Mouse (Mus musculus): ENCODE data around the gene Mettl15. TPM values are rescaled to one million over a fixed set of nuclear protein-coding genes. Genes with fewer than 3 reads are reported as not detected.
"Not testable (repeated sequence)": the region's sequence is repeated elsewhere in the genome, so short reads cannot be mapped to it uniquely, and the experiment has no call there.

Mettl15 gene
- 10 to 100 TPM; 10.2 to 10.5 TPM for total RNA-seq (2021)

DNA sequence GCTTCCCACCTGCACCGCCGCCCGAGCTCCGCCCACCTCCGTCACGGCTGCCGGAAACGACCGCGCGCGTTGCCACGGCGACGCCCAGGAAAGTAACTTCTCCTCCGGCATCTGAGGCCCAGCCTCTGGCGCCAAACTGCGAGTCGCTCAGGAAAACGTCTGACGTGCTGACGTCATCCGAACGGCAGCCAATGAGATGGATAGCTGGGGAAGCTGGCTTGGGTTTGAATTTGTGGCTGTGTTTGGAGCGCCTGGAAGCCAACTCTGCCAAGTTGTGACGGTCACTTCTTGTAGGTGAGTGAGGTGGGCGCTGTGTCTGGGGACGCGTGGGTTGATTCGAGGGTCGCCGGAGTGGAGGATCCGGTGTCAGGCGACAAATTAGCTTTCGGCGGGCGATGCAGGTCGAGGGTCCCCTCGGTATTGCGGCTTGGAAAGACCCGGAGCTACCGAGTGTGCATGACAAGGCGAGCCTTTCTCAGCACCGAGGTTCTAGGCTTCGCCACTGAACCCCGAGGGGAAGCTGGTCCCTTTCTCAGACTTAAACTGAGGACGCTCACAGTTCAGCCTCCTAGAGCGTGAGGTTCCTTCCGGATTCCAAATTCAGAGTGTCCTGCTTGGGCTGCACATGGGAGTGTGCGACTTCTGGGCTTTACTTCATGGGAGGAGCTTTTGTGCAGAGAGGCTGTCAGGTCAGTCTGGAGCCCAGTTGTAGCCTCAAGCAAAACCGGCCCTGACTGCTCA, at the start of gene Mettl15, which contains the start of gene Kif18a:
Gene Mettl15, minus strand, starts transcription at position 149 of the 741 bp plus-strand sequence.
Gene Kif18a, plus strand, starts transcription at position 139 of the 741 bp plus-strand sequence.
- peak; percentile 91 for DNase-seq (ENCODE audit: low spot score)
- intact Hi-C loops (cut with DNase I): no loop called here

DNA sequence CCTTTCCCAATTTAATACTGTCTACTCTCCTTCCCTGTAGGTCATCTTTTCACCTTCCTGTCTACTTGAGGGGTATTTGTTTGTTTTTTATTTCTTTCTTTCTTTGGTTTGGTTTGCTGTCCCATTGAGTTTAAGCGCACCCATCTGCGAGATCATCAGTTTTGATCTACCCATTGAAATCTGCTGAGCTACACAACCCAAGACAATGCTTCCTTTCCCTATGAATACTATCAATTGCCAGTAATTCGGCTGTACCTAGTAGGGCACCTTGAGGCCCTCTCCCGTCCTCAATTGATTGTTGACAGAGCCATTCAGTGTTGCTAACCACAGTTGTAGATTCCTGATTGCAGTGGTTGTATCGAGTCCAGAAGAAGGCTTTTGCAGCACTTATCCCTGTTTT, 30.8 kb upstream of the Mettl15 start:
- DNase-seq (ENCODE audit: low spot score): no peak
- intact Hi-C loops (cut with DNase I): no loop called here

DNA sequence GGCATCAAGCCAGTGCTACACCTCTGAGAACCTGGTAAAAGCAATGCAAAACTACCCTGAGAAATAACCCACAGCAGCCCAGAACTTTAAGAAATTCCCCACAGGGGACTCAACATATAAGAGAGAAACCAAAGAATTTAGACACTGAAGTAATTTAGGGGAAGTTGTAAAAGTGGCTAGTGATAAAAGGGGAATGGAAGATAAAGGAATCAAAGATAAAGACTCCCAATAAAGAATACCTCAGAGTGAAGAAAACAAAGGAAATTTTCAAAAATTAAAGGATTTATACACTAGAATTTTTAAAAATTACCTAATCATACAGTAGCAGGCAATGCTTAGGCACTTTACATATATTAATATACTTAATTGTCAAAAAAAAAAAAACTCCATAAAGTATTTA, 23.1 kb upstream of the Mettl15 start:
- intact Hi-C loops (cut with DNase I): no loop called here

DNA sequence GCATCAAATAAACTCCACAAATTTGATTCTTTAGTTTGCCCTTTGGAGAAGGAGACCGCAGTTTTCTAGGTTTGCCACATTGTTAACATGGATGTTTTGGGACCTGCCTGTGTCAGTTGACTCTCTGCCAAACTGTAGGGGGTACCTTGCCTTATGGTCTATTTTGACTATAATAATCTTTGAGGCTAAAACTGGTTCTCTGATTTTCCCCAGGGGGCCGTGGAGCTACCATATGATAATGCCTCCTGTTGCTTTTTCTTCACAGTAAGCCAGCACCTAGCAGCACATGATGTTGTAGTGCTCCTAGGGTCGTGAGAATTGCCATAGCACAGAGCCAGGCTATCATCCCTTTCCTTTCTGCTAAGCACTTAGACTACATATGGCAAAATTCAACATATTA, 21.7 kb upstream of the Mettl15 start:
- intact Hi-C loops (cut with DNase I): no loop called here
- DNase-seq (ENCODE audit: low spot score): no peak

More for the DNA sequence above, 23.1 kb upstream of the Mettl15 start:
- DNase-seq (ENCODE audit: low spot score): no peak

DNA sequence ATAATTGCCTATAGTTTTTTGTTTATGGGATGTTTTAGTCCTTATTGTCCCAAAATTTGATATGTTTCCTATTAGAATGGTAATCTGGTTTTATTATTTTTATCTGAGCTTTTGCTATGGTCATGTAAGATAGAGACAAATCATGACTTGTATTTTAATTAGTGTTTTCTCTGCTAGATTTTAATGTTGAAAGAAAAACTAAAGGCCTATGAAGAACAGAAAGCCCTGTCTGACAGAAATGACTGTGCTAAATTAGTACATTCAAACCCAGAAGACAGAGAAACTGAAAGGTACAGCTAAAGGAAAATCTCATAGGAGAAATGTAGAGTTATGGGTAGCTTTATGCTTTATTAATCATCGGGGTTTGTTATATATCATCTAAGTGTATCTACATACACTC, 17.6 kb upstream of the Mettl15 start:
- intact Hi-C loops (cut with DNase I): no loop called here
- DNase-seq (ENCODE audit: low spot score): no peak

DNA sequence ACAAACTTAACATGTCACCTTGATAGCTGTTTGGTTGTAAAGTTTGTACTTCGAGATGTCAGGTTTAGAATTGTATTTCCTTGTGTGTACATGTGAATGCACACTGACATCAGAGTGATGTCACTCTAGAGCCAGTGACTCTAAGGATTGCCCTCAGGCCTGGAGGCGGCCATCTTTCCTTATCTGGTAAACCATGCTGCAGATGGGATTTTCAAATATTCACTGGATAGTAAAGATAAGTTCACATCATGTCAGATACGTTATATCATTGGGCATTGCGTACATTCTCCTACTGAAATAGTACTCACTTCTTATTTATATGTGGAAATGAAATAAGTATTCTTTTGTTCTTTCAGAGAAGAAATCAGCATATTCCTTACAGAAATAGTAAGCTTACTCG, 15.7 kb upstream of the Mettl15 start:
- intact Hi-C loops (cut with DNase I): no loop called here
- DNase-seq (ENCODE audit: low spot score): no peak

DNA sequence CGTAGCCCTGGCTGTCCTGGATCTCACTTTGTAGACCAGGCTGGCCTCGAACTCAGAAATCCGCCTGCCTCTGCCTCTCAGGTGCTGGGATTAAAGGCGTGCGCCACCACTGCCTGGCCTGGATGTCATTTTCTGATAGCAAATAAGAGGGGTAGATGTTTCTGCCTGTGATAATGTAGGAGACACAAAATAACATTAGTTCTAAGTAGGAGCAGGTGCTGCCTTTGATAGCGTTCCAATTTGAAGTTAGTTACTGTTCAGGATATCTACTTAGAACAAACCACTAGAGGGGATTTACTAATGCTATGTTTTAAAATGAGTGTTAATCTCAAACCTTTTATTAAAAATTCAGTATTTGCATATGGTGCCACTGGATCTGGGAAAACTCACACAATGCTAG, 8.8 kb upstream of the Mettl15 start:
- intact Hi-C loops (cut with DNase I): no loop called here
- DNase-seq (ENCODE audit: low spot score): no peak

DNA sequence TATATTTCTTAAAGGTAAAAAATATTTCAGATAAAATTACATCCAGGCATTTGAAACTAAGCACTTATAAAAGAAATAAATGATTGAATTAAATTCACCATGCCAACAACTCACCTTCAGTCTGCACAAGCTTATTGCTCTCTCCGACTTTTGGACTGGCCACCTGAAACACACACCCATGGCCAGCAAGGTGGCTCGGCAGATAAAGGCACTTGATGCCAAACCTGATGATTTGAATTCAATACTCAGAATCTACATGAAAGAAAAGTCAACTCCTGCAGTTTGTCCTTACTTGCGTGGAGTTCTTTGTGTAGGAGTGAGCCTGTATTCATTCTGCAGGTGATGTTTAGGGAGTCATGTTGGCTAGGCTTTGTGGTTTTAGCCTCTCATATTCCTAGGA, 3.6 kb upstream of the Mettl15 start:
- no peak for DNase-seq (ENCODE audit: low spot score)
- intact Hi-C loops (cut with DNase I): no loop called here

DNA sequence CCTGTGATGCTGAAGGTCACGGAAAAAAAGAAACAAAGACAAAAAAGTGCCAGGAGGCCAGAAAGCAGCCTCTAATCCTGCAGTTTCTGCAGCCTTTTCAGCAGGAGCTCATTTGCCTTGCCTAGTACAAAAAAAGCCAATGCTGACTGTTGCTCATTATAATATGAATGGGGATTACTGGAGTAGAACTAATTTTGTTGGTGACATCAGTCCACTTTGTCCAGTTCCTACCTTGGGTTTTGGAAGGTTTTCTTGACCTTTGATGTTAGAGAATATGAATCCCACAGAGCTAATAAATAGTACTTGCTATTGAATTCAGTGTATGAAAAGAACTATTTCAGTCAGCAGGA, 768 bp upstream of the Mettl15 start:
- intact Hi-C loops (cut with DNase I): no loop called here
- DNase-seq (ENCODE audit: low spot score): no peak

DNA sequence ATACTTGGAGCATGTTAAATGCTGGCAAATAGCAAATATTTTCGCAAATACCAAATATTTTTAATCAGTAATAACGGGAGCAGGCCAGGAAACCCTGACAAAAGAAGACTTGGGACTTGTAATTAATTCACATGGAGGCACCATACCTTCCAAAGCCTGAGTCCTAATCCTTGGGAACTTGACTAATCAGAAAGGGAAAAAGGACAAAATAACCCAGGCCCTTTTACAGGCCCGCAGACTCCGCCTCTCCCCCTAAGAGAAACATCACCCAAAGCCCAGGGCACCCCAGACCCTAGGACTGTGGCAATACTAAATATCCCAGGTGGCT, 312 bp downstream of the Mettl15 start:
- DNase-seq (ENCODE audit: low spot score): no peak
- intact Hi-C loops (cut with DNase I): no loop called here

DNA sequence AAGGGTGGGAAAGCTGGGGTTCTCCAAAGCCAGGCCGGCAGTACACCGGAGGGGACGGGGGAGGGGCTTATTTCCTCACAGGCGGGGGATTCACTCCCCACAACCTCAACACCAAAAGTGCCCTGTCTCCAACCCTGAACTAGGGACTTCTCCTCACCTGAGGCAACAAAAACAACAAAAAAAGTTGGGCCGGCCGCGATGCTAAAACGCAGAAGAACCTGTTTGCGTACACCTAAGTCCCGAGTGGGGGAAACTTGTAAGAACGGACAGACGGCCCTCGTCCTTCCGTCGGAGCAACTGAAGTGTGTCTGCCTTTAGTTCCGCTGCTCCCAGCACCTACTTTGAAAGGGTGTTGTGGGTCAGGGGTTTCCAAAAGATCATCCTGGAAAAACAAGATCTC, 2.5 kb downstream of the Mettl15 start:
- intact Hi-C loops (cut with DNase I): no loop called here

DNA sequence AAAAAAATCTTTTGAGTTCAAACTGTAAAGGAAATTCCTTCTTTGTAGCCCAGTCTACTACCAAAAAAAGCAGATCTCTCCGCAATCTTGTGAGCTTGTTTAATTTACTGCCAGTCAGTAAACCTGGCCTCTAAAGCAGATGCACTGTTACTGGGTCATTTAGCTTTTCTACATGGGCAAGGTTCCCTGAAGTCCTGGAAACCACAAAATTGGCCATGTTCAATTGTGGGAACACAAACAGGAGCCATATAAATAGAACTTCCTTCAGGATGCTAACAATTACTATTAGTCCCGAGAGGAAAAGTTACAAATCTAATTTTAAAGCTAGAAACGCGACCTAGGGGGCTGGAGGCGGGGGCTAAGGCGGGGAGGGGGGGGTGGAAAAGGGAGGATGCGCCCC, 3.0 kb downstream of the Mettl15 start:
- intact Hi-C loops (cut with DNase I): no loop called here
- DNase-seq (ENCODE audit: low spot score): no peak

More for the DNA sequence above, 2.5 kb downstream of the Mettl15 start:
- no peak for DNase-seq (ENCODE audit: low spot score)

DNA sequence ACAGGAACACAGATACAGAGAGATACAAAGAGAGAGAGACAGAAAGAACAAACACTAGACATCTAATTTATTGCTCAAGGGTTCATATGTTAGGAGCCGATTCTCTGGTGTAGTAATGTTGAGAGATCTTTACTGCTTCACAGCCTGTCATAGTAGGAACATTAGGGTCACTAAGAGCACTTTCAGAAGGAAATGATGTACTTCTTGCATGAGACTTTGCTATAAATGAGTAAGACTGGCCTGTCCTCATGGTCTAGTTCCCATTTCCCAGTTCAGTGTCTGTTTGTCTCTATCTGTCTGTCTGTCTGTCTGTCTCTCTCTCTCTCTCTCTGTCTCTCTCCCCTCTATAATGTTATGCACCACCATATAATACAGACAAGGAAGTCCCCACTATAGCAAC, 7.5 kb downstream of the Mettl15 start:
- intact Hi-C loops (cut with DNase I): no loop called here
- no peak for DNase-seq (ENCODE audit: low spot score)

DNA sequence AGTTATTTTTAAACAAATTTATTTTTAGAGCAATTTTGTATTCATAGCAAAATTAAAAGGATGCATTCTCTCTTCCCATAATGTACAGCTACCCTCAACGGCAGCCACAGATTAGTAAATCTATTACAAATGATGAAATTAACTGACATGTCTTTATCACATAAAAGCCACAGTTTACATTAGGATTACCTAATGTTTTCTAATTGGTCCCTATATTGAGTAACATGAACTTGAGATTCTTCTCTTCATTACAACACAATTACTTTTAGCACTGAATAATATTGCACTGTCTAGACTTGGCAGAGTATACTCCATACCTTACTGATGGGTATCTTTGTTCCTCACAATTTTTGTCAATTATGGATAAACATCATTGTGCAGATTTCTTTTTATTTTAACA, 17.8 kb downstream of the Mettl15 start:
- intact Hi-C loops (cut with DNase I): no loop called here
- no peak for DNase-seq (ENCODE audit: low spot score)

DNA sequence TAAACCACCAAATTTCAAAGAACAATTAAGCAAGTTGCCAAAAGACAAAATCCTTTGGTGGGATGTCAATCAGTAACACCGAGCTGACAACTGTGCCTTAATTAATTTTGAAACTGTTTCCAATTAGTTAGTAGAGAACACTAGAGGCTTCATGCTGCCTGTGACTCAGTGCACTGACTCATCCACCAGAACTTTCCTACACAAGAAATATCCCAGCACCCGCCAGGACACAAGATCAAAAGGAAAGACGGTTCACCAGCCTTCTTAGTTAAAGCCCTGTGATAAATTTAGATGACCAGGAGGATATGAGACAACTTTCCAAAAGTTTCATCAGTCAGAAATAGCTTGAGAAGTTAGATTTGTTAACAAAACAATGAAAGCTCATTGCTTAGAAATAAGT, 38.6 kb downstream of the Mettl15 start:
- no peak for DNase-seq (ENCODE audit: low spot score)
- intact Hi-C loops (cut with DNase I): no loop called here

DNA sequence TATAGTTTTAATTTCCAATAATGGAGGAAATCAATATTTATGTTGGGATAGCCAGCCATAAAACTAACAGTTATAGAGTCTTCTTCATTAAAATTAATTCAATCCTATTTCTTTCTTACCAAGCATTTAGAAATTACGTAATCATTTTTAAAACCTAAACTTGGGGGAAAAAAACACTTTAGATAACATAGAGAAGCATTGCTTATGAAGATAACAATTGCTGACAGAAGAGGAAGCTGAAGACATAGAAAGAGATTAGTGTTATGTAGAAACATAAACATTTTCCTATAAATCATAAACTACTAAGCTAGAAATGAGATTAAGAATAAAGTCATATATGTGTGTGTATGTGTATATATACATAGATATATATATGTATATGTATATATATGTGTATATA, 44.8 kb downstream of the Mettl15 start:
- intact Hi-C loops (cut with DNase I): no loop called here
- DNase-seq (ENCODE audit: low spot score): no peak

DNA sequence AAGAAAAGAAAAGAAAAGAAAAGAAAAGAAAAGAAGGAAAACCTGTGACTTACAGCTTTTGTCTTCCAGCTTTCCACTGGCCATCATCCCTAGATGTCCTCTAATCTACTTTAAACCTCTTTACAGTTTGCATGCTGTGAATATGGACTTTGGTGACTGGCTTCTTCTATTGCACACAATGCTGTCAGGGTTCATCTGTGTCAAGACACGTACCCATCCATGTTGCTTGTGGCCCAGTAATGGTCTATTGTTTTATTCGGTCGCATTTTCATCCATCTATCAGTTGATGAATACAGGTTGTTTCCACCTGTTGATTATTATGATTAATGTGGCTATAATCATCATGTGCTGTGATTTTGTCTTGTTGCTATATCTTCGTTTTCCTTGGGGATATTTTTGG, 46.7 kb downstream of the Mettl15 start:
- intact Hi-C loops (cut with DNase I): no loop called here
- no peak for DNase-seq (ENCODE audit: low spot score)

DNA sequence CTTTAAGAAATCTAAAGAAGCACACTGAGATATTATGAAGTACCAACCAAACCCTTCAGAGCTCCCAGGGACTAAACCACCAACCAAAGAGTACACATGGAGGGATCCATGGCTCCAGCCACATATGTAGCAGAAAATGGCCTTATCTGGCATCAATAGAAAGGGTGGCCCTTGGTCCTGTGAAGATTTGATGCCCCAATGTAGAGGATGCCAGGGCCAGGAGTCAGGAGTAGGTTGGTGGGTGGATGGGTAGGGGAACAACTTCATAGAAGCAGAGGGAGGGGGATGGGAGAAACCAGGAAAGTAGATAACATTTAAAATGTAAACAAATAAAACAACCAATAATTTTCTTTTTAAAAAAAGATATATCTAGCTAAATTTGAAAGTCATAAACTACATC, 50.1 kb downstream of the Mettl15 start:
- intact Hi-C loops (cut with DNase I): no loop called here

DNA sequence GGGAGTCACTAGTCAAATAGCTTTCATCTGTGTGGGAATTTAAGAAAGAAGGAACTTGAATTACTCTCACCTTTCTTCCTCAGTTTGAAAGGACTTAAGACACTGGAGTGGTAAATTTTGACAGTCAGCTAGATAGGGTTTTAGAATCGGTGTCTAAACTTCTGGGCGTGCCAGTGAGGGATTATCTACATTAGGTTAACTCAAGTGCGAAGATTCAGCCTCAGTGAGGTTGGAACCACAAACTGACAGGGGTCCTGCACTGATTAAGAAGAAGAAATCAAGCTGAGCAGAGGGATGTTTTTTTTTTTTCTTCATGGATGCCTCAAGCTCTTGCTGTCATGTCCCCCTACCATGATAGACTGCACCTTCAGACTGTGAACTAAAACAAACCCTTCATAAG, 53.4 kb downstream of the Mettl15 start:
- intact Hi-C loops (cut with DNase I): no loop called here
- DNase-seq (ENCODE audit: low spot score): no peak

More for the DNA sequence above, 50.1 kb downstream of the Mettl15 start:
- no peak for DNase-seq (ENCODE audit: low spot score)

DNA sequence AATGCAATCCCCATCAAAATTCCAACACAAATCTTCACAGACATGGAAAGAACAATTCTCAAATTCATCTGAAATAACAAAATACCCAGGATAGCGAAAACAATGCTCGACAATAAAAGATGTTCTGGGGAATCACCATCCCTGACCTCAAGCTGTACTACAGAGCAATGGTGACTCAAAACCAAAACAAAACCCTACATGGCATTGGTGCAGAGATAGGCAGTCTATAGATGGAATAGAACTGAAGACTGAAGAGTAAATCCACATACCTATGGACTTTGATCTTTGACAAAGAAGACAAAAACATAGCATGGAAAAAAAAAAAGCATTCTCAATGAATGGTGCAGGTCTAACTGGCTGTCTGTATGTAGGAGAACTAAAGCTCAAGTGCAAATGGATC, 59.1 kb downstream of the Mettl15 start:
- DNase-seq (ENCODE audit: low spot score): no peak

DNA sequence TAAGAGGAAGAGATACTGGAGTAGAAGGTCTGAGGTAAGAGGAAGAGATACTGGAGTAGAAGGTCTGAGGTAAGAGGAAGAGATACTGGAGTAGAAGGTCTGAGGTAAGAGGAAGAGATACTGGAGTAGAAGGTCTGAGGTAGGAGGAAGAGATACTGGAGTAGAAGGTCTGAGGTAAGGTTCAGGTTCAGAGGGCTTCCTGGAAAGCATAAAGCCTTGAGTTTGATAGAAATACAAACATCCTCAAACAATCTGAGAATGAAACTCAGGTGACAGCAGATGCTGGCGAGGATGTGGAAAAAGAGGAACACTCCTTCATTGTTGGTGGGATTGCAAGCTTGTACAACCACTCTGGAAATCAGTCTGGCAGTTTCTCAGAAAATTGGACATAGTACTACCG, 63.9 kb downstream of the Mettl15 start:
- DNase-seq (ENCODE audit: low spot score); intact Hi-C loops (cut with DNase I): not testable (repeated sequence)

More for the DNA sequence above, 59.1 kb downstream of the Mettl15 start:
- intact Hi-C loops (cut with DNase I): no loop called here

DNA sequence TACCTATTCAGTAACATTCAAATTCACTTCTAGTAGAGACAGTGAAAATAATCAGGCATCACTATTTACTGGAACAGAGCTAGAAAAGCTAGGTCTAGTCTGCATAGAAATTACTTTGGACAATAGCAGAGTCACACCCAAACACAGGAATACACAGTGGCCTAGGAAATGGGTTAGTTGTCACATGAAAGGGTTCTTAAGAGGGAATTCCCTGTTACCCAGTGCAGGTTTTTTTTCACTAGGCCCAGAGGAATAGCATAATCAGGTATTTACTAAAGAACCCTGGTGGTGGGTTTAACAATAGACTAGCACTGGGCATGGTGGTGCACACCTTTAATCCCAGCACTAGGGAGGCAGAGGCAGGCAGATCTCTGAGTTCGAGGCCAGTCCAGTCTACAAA, 69.9 kb downstream of the Mettl15 start:
- intact Hi-C loops (cut with DNase I); DNase-seq (ENCODE audit: low spot score): not testable (repeated sequence)

Data from heart, postnatal 25 days (tissue).